Mouse (Mus musculus) 3T3-L1 (cell line): ENCODE data around the gene Gm49027.

Experiments
- DNase-seq: peaks from one replicate; pipeline ENCODE4 v3.0.0-alpha.2; 2015; ENCODE audit warnings: low read depth, low spot score

Gm49027 gene

GRCm38 (mm10) chr5:123507936-123508723 is 17.2 kb downstream of the Gm49027 start:
- peak; percentile 55 for DNase-seq

- DNase-seq = no peak
Measured at GRCm38 (mm10) chr5:123501973-123502372, 23.3 kb downstream of the Gm49027 start.

- DNase-seq = peak; percentile 76
Measured at GRCm38 (mm10) chr5:123499717-123500116, 25.6 kb downstream of the Gm49027 start.

- DNase-seq = no peak
Measured at GRCm38 (mm10) chr5:123489935-123490334, 35.4 kb downstream of the Gm49027 start.

GRCm38 (mm10) chr5:123489112-123489785 is 36.0 kb downstream of the Gm49027 start, which contains the start of the genes Lrrc43 and Il31:
TSS of gene Lrrc43 (plus strand) at chr5:123489305.
TSS of gene Il31 (minus strand) at chr5:123489489.
- no peak for DNase-seq

GRCm38 (mm10) chr5:123487659-123488395 is 37.5 kb downstream of the Gm49027 start:
- no peak for DNase-seq

- DNase-seq = no peak
Measured at GRCm38 (mm10) chr5:123473817-123474216, 51.5 kb downstream of the Gm49027 start.

- DNase-seq = no peak
Measured at GRCm38 (mm10) chr5:123470784-123471400, 54.4 kb downstream of the Gm49027 start.

GRCm38 (mm10) chr5:123464638-123465037 is 60.6 kb downstream of the Gm49027 start:
- DNase-seq = no peak
